Mouse (Mus musculus) kidney, postnatal 25 days (tissue): ENCODE data around the gene Ankrd6.
"Not testable (repeated sequence)": the region's sequence is repeated elsewhere in the genome, so short reads cannot be mapped to it uniquely, and the experiment has no call there.

Experiments used
- DNase-seq, 2 experiments: peaks; one replicate each; pipeline ENCODE4 v3.0.0; 2021; ENCODE audit warnings: mixed read lengths in 2 of 2

Ankrd6 gene

GRCm38 (mm10) chr4:32950356-32951034, at the start of gene Ankrd6:
Gene Ankrd6 (minus strand): TSS chr4:32950841.
- peak; percentile 74 to 79 for DNase-seq

GRCm38 (mm10) chr4:32998996-32999395, 48.4 kb upstream of the Ankrd6 start:
- peak; percentile 16 to 47 for DNase-seq

- DNase-seq, result no peak
Measured at GRCm38 (mm10) chr4:32997571-32997970, 46.9 kb upstream of the Ankrd6 start.

GRCm38 (mm10) chr4:32996083-32996482, 45.4 kb upstream of the Ankrd6 start:
- DNase-seq, result no peak

GRCm38 (mm10) chr4:32994168-32994567, 43.5 kb upstream of the Ankrd6 start:
- no peak for DNase-seq

- no peak for DNase-seq
Measured at GRCm38 (mm10) chr4:32989346-32989745, 38.7 kb upstream of the Ankrd6 start.

GRCm38 (mm10) chr4:32987006-32987405, 36.4 kb upstream of the Ankrd6 start:
- DNase-seq, result no peak

- DNase-seq, result no peak
Measured at GRCm38 (mm10) chr4:32985684-32986083, 35.0 kb upstream of the Ankrd6 start.

GRCm38 (mm10) chr4:32984801-32985675, 34.4 kb upstream of the Ankrd6 start:
- DNase-seq, result no peak

- DNase-seq, result peak in 1 of 2 experiments; percentile 12
Measured at GRCm38 (mm10) chr4:32984242-32984641, 33.6 kb upstream of the Ankrd6 start.

GRCm38 (mm10) chr4:32983176-32984155, 32.8 kb upstream of the Ankrd6 start:
- DNase-seq, result peak; percentile 76 to 90

- DNase-seq, result peak; percentile 40 to 66
Measured at GRCm38 (mm10) chr4:32982716-32983175, 32.1 kb upstream of the Ankrd6 start, which contains the start of gene Rragd. Gene Rragd (plus strand): TSS chr4:32983037.

- DNase-seq, result peak; percentile 47 to 82
Measured at GRCm38 (mm10) chr4:32982041-32982715, 31.5 kb upstream of the Ankrd6 start.

- DNase-seq, result no peak
Measured at GRCm38 (mm10) chr4:32981617-32982016, 31.0 kb upstream of the Ankrd6 start.

- no peak for DNase-seq
Measured at GRCm38 (mm10) chr4:32980061-32980460, 29.4 kb upstream of the Ankrd6 start.

- no peak for DNase-seq
Measured at GRCm38 (mm10) chr4:32977331-32977730, 26.7 kb upstream of the Ankrd6 start.

- DNase-seq, result not testable (repeated sequence)
Measured at GRCm38 (mm10) chr4:32964619-32965018, 14.0 kb upstream of the Ankrd6 start.

- no peak for DNase-seq
Measured at GRCm38 (mm10) chr4:32961394-32961793, 10.8 kb upstream of the Ankrd6 start.

- no peak for DNase-seq
Measured at GRCm38 (mm10) chr4:32956423-32956822, 5.8 kb upstream of the Ankrd6 start.

- no peak for DNase-seq
Measured at GRCm38 (mm10) chr4:32952681-32953080, 2.0 kb upstream of the Ankrd6 start.

- DNase-seq, result no peak
Measured at GRCm38 (mm10) chr4:32951035-32951940, 647 bp upstream of the Ankrd6 start.
